Mouse (Mus musculus) heart, adult 2 months (tissue): ENCODE measurements around the gene Crygb.

Source experiments
- CTCF ChIP-seq: fragments of 200-600 bp; IDR thresholded peaks from 2 replicates; pipeline ENCODE4 v1.8.1; 2022; ENCODE audit warnings: antibody characterized with exemption, mild to moderate bottlenecking, moderate library complexity
- EP300 ChIP-seq: fragments of 200-500 bp; IDR thresholded peaks from 2 replicates; pipeline ENCODE4 v1.6.1; 2011; ENCODE audit warnings: low read depth, low read length, control low read depth; ENCODE audit not compliant: insufficient read depth
- POLR2A ChIP-seq: fragments of 200-500 bp; IDR thresholded peaks from 2 replicates; pipeline ENCODE4 v1.6.1; 2011; ENCODE audit warnings: mild to moderate bottlenecking, low read depth, low read length, control low read depth; ENCODE audit not compliant: insufficient read depth

- TF ChIP-seq CTCF (no peak), EP300 (no peak), POLR2A (no peak)
These were observed 38.7 kb downstream of the Crygb start for GRCm38 (mm10) chr1:65043433-65043832.
